ENCODE assay signal across 9 mouse cellular contexts in the genomic region with DNA sequence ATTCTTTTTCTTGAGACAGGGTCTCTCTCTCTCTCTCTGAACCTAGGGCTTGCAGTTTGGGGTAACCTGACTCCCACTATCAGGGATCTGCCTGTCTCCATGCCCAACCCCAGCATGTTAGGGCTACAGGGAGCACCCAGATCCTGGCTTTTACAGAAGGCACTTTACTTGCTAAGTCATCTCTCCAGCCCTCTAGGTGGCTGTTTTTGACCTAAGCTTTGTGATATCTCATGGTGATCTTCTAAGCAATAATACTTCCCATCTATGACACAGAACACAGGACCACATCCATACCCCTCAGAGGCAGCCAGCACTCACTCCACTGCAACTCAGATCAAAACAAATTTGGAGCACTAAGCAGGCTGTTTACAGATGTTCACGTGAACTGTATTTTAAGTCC.
DNase-seq lines count a peak whose midpoint lies in the region; ATAC-seq and TF ChIP-seq lines count a peak whose summit lies in the region.
"Had no signal": no experiment of that assay in that cellular context is flagged by ENCODE, and none has a peak within 500 bp of the region (broad histone marks: within the 10 kb centered on the region; RNA-seq: fewer than 3 reads in every experiment).

No protein-coding gene starts in this region.

- peak overlapping the region; percentile 95 for H3K27ac ChIP-seq in gastrocnemius, adult 2 months
- H3K27ac ChIP-seq in kidney, embryonic 15.5 days = peak overlapping the region; percentile 98
- H3K27ac ChIP-seq in embryonic facial prominence, embryonic 12.5 days = peak overlapping the region; percentile 86; the same call in 1 of the 2 replicates
- H3K27ac ChIP-seq in limb, embryonic 13.5 days = no peak overlapping the region

- peak overlapping the region; percentile 95 for H3K4me3 ChIP-seq in gastrocnemius, adult 2 months
- peak overlapping the region; percentile 78; the same call in 1 of the 2 replicates for H3K4me3 ChIP-seq in kidney, embryonic 15.5 days (replicated peaks)
- H3K4me3 ChIP-seq in embryonic facial prominence, embryonic 12.5 days = no peak overlapping the region
- H3K4me3 ChIP-seq in limb, embryonic 13.5 days = no peak overlapping the region

- ATAC-seq in kidney, embryonic 15.5 days (replicated peaks; ENCODE audit: low FRiP score) = no peak
- no peak for ATAC-seq in embryonic facial prominence, embryonic 12.5 days (ENCODE audit: insufficient number of reproducible peaks, insufficient read depth, low FRiP score, low TSS enrichment)
- ATAC-seq in limb, embryonic 13.5 days (ENCODE audit: low FRiP score, low read depth) = no peak
- ATAC-seq: forebrain, postnatal 0 days had no signal

- peak overlapping the region; percentile 100 for H3K4me2 ChIP-seq in kidney, embryonic 15.5 days
- H3K4me2 ChIP-seq in embryonic facial prominence, embryonic 12.5 days (replicated peaks) = no peak overlapping the region
- H3K4me2 ChIP-seq in limb, embryonic 13.5 days (replicated peaks) = peak overlapping the region; percentile 99; the same call in 1 of the 2 replicates

- intact Hi-C loops in gastrocnemius, adult 2 months (cut with DNase I) = no loop called here
- intact Hi-C loops in left cerebral cortex, postnatal 10 days (cut with DNase I) = loop anchor here (5.0 kb wide), 1 partner anchor 435 kb away; no protein-coding TSS in a partner anchor

- H3K9me3 ChIP-seq in kidney, embryonic 15.5 days (replicated peaks) = no peaks in the 10 kb centered on the region
- H3K9me3 ChIP-seq in embryonic facial prominence, embryonic 12.5 days = no peaks in the 10 kb centered on the region
- H3K9me3 ChIP-seq in limb, embryonic 13.5 days = no peaks in the 10 kb centered on the region

- no peaks in the 10 kb centered on the region for H3K36me3 ChIP-seq in kidney, embryonic 15.5 days
- no peaks in the 10 kb centered on the region for H3K36me3 ChIP-seq in embryonic facial prominence, embryonic 12.5 days
- no peaks in the 10 kb centered on the region for H3K36me3 ChIP-seq in limb, embryonic 13.5 days

- DNase-seq in gastrocnemius, adult 2 months = no peak
- no peak for DNase-seq in gastrocnemius, postnatal 10 days
- no peak for DNase-seq in kidney, postnatal 4 days
- no peak for DNase-seq in adipocyte (ENCODE audit: low spot score)
- DNase-seq in left cerebral cortex, postnatal 10 days (ENCODE audit: extremely low spot score in 1 of 2, low spot score in 2 of 2) = no peak
- DNase-seq: forebrain, postnatal 0 days had no signal

- no peak for TF ChIP-seq CTCF in gastrocnemius, adult 2 months (IDR thresholded peaks at IDR 0.05)

- peaks cover 50% of the 10 kb centered on the region for H3K4me1 ChIP-seq in kidney, embryonic 15.5 days
- H3K4me1 ChIP-seq in embryonic facial prominence, embryonic 12.5 days = peaks cover 36% of the 10 kb centered on the region
- peaks cover 58% of the 10 kb centered on the region for H3K4me1 ChIP-seq in limb, embryonic 13.5 days

- WGBS in kidney, embryonic 15.5 days = 60% methylated on average over 1 of the region's 1 CpGs
- WGBS in embryonic facial prominence, embryonic 12.5 days = 42% methylated on average over 1 of the region's 1 CpGs
- 37% methylated on average over 1 of the region's 1 CpGs for WGBS in limb, embryonic 13.5 days

- no peaks in the 10 kb centered on the region for H3K27me3 ChIP-seq in kidney, embryonic 15.5 days
- no peaks in the 10 kb centered on the region for H3K27me3 ChIP-seq in embryonic facial prominence, embryonic 12.5 days
- peaks cover 21% of the 10 kb centered on the region for H3K27me3 ChIP-seq in limb, embryonic 13.5 days

- H3K9ac ChIP-seq in kidney, embryonic 15.5 days = no peak overlapping the region
- H3K9ac ChIP-seq in embryonic facial prominence, embryonic 12.5 days = no peak overlapping the region
- H3K9ac ChIP-seq in limb, embryonic 13.5 days = no peak overlapping the region
- H3K9ac ChIP-seq: forebrain, postnatal 0 days had no signal

Comparison
In these comparisons a context has a peak if more than half of its experiments do, and no peak if none do; other contexts are left out.
1. H3K4me3 ChIP-seq: peak in gastrocnemius, adult 2 months (single experiment) and kidney, embryonic 15.5 days (single experiment); none in embryonic facial prominence, embryonic 12.5 days (single experiment) and limb, embryonic 13.5 days (single experiment).